Mouse (Mus musculus) intestine, embryonic 14.5 days (tissue): ENCODE measurements around the gene Ap4b1. TPM values are rescaled to one million over a fixed set of nuclear protein-coding genes. Genes with fewer than 3 reads are reported as not detected.

ENCODE experiments used
- ATAC-seq: fragments of 200-750 bp; cut with Nextera tagmentation; replicated peaks from 2 replicates; pipeline ENCODE4 v1.8.0; 2017; ENCODE audit warnings: low read depth, moderate number of reproducible peaks, moderate TSS enrichment, moderate library complexity; ENCODE audit not compliant: low FRiP score, low TSS enrichment
- DNase-seq: peaks from one replicate; pipeline ENCODE4 v3.0.0-alpha.2; 2018; ENCODE audit warnings: low spot score
- H3K27ac ChIP-seq: fragments of 300-500 bp; sonication (generic); 2 replicates; pipeline ENCODE4 v1.5.1; 2014; ENCODE audit warnings: low read depth, mild to moderate bottlenecking, control low read depth
- H3K27me3 ChIP-seq: fragments of 300-500 bp; sonication (generic); replicated peaks from 2 replicates; pipeline ENCODE4 v1.6.1; 2014; ENCODE audit warnings: low read length, control low read depth; ENCODE audit not compliant: control insufficient read depth, insufficient read depth
- H3K36me3 ChIP-seq: fragments of 300-500 bp; sonication (generic); 2 replicates; pipeline ENCODE4 v1.6.1; 2014; ENCODE audit warnings: low read length, control low read depth; ENCODE audit not compliant: control insufficient read depth, insufficient read depth
- H3K4me1 ChIP-seq: fragments of 300-500 bp; sonication (generic); replicated peaks from 2 replicates; pipeline ENCODE4 v1.6.1; 2014; ENCODE audit warnings: low read length, control low read depth, mixed read lengths; ENCODE audit not compliant: control insufficient read depth, insufficient read depth
- H3K4me2 ChIP-seq: fragments of 300-500 bp; sonication (generic); 2 replicates; pipeline ENCODE4 v1.6.1; 2014; ENCODE audit warnings: low read length
- H3K4me3 ChIP-seq: fragments of 300-500 bp; sonication (generic); 2 replicates; pipeline ENCODE4 v1.5.1; 2014; ENCODE audit warnings: low read depth, low read length, control low read depth, mixed read lengths
- H3K9ac ChIP-seq: fragments of 300-500 bp; sonication (generic); 2 replicates; pipeline ENCODE4 v1.6.1; 2014; ENCODE audit warnings: mild to moderate bottlenecking, low read length
- H3K9me3 ChIP-seq: fragments of 300-500 bp; sonication (generic); 2 replicates; pipeline ENCODE4 v1.6.1; 2016; ENCODE audit warnings: low read length, control low read depth; ENCODE audit not compliant: control insufficient read depth
- WGBS: fragments of 180-500 bp; shearing (Covaris S2); extraction: QIAGEN DNeasy Blood & Tissue Kit; methylation state at CpG from one replicate; pipeline ENCODE4 v1.1.7; 2014; 5-methylcytosine and 5-hydroxymethylcytosine counted together
- polyA plus RNA-seq: library from polyadenylated mRNA; unstranded; fragments of >200 nt; fragmentation: Nextera tagmentation; extraction: Ambion mirVana; gene quantifications from 2 replicates; pipeline ENCODE4 v1.2.1, GENCODE M21; 2014

Ap4b1 gene
- polyA plus RNA-seq, 1 experiment from 2014 or later = 19.9 TPM

DNA sequence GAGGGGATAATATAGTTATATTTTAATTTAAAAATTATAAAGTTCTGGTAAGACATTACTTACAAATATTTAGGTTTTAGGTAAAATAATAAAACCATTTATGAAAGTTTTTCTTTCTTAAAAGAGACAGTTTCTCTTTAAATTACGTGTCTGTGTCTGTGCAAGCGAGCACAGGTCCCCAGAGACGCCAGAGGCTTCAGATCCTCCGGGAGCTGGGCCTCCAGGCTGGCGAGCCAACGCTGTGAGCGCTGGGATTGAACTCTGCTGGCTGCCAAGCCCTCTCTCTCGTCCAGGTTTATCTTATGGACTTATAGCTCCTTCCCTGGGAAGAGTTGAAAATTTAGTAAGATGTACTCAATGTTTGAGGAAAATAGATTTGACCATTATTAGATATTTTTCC is 44.5 kb downstream of the Ap4b1 start:
- H3K4me1 ChIP-seq = no peaks in the 10 kb centered on the region
- no peak overlapping the region for H3K4me2 ChIP-seq
- no peaks in the 10 kb centered on the region for H3K27me3 ChIP-seq
- H3K27ac ChIP-seq = no peak overlapping the region
- no peak overlapping the region for H3K9ac ChIP-seq
- WGBS = 58% methylated on average over 8 of the region's 8 CpGs
- ATAC-seq = no peak
- no peaks in the 10 kb centered on the region for H3K9me3 ChIP-seq
- DNase-seq = peak; percentile 31
- H3K36me3 ChIP-seq = no peaks in the 10 kb centered on the region
- no peak overlapping the region for H3K4me3 ChIP-seq

DNA sequence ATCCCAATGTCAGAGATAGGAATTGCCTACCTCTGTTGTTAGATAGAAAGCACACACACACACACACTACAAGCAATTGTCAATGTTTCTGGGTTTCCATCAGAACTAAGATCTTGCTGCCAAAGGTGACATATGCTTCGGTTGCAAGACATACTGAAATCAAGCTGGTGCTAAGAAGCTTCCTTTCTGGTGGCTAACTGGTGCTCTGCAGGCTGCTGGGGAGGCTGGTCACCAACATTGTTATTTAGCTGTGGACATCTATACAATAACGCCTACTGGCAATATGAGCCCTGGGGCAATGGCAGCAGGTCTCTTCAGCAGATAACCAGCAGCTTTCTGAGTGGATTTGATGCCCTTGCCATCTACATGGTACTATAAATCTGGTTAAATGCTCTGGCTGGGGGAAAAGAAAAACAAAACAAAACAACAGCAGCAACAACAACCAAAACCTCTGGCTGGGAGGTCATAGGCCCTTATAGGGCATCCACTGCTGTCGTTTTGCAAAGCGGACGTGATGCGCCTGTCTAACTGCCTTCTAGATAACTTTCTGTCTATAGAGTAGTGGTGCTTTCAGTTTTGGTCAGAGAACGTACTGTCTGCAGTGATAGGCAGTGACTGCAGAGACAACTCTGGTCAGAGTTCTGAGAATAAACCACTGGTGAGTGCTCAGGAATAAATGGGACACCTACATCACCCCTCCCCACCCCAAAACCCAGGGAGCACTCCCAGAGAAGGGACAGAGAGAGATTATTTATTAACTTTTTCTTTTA is 47.9 kb downstream of the Ap4b1 start:
- ATAC-seq (no peak), DNase-seq (peak; percentile 29)
- no peak overlapping the region for H3K27ac ChIP-seq
- H3K4me3 ChIP-seq = no peak overlapping the region
- H3K27me3 ChIP-seq = no peaks in the 10 kb centered on the region
- no peaks in the 10 kb centered on the region for H3K9me3 ChIP-seq
- 88% methylated on average over 7 of the region's 7 CpGs for WGBS
- no peaks in the 10 kb centered on the region for H3K36me3 ChIP-seq
- H3K4me2 ChIP-seq = no peak overlapping the region
- H3K4me1 ChIP-seq = no peaks in the 10 kb centered on the region
- H3K9ac ChIP-seq = no peak overlapping the region

DNA sequence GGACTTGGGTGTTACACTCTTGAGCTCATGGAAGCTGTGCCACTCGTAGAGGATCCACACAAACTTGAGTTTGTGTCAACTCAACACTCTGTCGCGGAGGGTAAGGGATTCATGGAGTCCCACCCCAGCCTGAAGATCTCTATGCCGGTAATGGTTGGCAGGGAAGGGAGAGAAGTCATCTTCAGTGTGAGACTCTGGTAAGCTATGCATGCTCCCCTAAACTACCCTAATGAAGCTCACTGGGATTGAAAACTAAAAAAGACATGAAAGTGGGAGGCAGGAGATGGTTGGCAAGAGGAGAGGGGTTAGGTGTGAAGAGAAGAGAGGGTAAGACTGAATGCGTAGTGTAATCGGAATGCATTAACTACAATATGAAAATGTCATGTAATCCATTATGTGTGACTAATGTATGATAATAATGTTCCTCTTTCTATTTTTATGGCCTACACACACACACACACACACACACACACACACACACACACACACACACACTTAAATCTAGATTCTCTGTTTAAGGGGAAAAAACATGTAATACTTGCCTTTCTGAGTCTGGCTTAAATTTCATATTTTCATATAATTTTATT is 48.8 kb downstream of the Ap4b1 start:
- WGBS = 91% methylated on average over 6 of the region's 6 CpGs
- no peak overlapping the region for H3K27ac ChIP-seq
- DNase-seq (no peak), ATAC-seq (no peak)
- H3K4me3 ChIP-seq = no peak overlapping the region
- no peaks in the 10 kb centered on the region for H3K4me1 ChIP-seq
- no peaks in the 10 kb centered on the region for H3K9me3 ChIP-seq
- H3K36me3 ChIP-seq = no peaks in the 10 kb centered on the region
- H3K4me2 ChIP-seq = no peak overlapping the region
- no peaks in the 10 kb centered on the region for H3K27me3 ChIP-seq
- no peak overlapping the region for H3K9ac ChIP-seq

DNA sequence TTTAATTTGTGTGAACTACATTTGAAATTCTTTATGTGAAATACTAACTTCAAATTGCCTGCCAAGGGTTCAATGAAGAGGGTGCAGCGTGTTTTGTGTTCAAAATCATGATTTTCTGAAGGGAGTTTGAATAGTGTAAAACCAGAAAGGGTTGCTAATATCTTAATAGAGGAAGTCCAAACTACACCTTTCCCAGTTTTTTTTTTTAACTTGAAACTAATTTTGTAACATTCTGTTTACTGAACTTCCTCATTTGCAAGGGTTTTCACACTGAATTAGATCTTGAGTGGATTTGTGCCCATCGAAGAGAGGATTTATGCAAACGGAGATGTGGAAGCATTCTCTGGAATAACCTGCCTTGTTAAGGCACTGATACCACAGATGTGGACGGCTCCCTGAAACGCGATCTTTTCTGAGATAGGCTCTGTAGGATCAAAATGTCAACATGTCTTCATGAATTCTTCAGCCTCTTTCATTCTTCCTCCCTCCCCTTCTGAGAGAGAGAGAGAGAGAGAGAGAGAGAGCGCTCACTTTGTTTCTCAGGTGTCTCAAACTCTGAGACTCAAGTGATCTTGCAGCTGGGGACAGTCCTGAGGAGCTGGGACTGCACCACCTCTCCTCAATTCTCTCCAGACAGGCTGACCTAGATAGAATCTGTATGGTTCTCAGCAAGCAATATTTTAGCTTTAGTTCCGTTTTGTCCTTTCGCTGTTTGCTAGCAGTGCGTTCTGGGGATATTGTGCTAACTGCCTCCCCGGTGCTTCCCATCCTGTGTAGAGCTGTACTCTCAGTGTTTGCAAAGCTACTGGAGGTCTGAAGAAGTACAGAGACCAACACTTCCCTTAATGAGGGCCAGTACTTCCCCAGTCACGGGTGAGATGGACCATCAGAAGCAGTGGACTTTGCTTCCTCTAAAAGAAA is 49.8 kb downstream of the Ap4b1 start, which contains the start of gene Ptpn22:
Ptpn22 (plus strand) TSS at position 915 of the 921 bp plus-strand sequence.
- Histone ChIP-seq H3K27me3 (no peaks in the 10 kb centered on the region), H3K27ac (no peak within 1 kb of the TSS), H3K9me3 (no peaks in the 10 kb centered on the region), H3K9ac (no peak within 1 kb of the TSS), H3K4me2 (no peak within 1 kb of the TSS), H3K4me1 (no peaks in the 10 kb centered on the region), H3K4me3 (no peak within 1 kb of the TSS), H3K36me3 (no peaks in the 10 kb centered on the region)
- no peak for DNase-seq
- ATAC-seq = no peak
- WGBS = 71% methylated on average over 12 of the region's 12 CpGs

DNA sequence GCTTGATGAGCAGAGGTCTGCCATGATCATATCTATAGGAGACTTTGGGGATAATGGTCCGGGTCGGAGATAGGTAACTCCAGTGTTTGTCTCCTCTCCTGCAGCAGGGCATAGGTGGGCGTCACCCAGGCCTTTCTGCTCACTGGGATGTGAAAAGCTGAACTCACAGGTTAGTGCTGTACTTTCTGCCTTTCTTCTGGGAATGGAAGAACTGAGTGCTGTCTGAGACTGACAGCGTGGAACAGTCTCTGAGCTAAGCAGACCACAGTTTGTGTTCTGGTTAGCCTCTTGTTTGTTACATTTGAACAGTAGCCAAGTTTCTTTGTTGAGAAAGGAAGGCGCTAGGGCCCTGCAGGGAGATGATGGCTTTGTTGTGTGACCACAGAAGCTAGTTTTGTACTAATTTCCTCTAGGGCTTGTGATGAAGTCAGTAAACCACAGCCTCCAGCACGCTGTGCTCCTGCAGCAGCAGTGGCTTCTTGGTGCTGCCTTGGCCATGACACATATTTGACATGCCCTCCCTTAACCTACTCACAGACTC is 50.6 kb downstream of the Ap4b1 start:
- H3K27me3 ChIP-seq = no peaks in the 10 kb centered on the region
- no peak overlapping the region for H3K4me2 ChIP-seq
- no peak overlapping the region for H3K27ac ChIP-seq
- ATAC-seq = no peak
- WGBS = 75% methylated on average over 6 of the region's 6 CpGs
- no peak for DNase-seq
- H3K9me3 ChIP-seq = no peaks in the 10 kb centered on the region
- no peaks in the 10 kb centered on the region for H3K36me3 ChIP-seq
- no peak overlapping the region for H3K9ac ChIP-seq
- no peaks in the 10 kb centered on the region for H3K4me1 ChIP-seq
- H3K4me3 ChIP-seq = no peak overlapping the region

DNA sequence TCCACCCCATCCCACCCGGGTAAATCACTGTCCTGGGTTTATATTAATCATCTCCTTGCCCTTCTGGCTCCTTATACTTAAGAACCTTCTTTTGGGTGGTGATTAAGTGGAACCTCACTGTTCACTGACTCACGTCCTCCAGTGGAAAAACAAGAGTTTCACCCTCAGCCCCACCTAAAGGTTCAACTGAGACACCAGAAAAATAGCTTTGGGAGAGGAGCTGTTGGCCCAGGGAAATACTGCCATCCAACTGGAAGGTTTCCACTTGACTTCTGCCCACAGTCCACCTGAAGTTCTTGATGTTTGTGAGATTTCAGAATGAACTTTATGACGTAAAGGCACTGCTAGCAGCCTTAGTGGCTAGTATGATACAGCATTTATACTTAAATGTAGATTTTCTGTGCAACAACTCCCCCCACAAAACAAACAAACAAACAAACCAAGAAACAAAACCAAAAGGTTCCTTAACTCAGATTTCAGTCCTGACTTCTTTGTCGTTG is 53.5 kb downstream of the Ap4b1 start:
- H3K36me3 ChIP-seq = no peaks in the 10 kb centered on the region
- H3K27me3 ChIP-seq = no peaks in the 10 kb centered on the region
- DNase-seq = no peak
- H3K4me1 ChIP-seq = no peaks in the 10 kb centered on the region
- no peak overlapping the region for H3K9ac ChIP-seq
- no peak for ATAC-seq
- H3K9me3 ChIP-seq = no peaks in the 10 kb centered on the region
- H3K27ac ChIP-seq = no peak overlapping the region
- H3K4me2 ChIP-seq = no peak overlapping the region
- no peak overlapping the region for H3K4me3 ChIP-seq
- 69% methylated on average over 4 of the region's 4 CpGs for WGBS

DNA sequence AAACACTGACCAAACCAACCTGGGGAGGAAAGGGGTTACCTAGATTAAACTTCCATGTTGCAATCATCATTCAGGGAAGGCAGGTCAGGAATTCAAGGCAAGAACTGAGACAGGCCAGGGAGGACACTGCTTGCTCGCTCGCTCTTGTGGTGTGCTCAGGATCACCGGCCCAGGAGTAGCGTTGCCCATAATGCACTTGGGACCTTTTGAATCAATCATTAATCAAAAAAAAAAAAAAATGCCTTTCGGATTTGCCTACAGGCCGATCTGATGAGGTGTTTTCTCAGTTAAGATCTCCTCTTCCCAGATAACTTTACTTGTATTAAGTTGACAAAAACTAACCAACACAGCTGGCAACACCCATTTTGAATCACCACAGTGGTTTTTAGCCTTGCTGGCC is 54.9 kb downstream of the Ap4b1 start:
- H3K9me3 ChIP-seq = no peaks in the 10 kb centered on the region
- no peak overlapping the region for H3K9ac ChIP-seq
- ATAC-seq (no peak), DNase-seq (no peak)
- H3K36me3 ChIP-seq = no peaks in the 10 kb centered on the region
- 89% methylated on average over 6 of the region's 6 CpGs for WGBS
- no peak overlapping the region for H3K27ac ChIP-seq
- H3K4me2 ChIP-seq = no peak overlapping the region
- H3K4me1 ChIP-seq = no peaks in the 10 kb centered on the region
- H3K27me3 ChIP-seq = no peaks in the 10 kb centered on the region
- H3K4me3 ChIP-seq = no peak overlapping the region

DNA sequence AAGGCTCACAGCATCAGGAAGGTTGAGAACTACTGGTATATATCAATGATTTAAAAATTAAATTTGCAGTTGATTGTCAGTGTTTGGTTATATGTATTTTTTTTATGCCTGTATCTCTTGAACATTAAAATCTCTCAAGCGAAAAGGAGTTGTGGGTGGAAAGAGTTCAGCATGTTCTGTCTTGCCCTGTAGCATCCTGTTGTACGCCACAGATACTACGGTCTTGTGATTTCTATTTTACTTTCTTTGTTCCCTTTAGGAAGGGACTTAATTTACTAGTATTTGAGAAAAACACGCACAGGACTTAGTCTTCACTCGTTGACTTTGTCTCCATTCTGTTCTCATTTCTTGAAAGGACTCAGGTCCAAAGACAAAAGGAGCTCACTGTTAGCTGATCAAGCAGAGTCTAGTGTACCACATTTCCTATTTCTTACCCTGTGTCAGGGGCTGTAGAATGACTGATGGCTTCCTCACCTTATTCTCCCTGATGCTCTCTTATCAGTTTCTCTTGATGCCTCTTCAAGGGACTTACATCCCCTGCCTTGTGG is 58.2 kb downstream of the Ap4b1 start:
- DNase-seq (no peak), ATAC-seq (no peak)
- Histone ChIP-seq H3K4me1 (no peaks in the 10 kb centered on the region), H3K27me3 (no peaks in the 10 kb centered on the region), H3K27ac (no peak overlapping the region), H3K9ac (no peak overlapping the region), H3K4me3 (no peak overlapping the region), H3K4me2 (no peak overlapping the region), H3K36me3 (no peaks in the 10 kb centered on the region), H3K9me3 (no peaks in the 10 kb centered on the region)
- 93% methylated on average over 5 of the region's 5 CpGs for WGBS
